Mouse (Mus musculus) CH12.LX (cell line): ENCODE measurements around the gene Tmem223. TPM values are rescaled to one million over a fixed set of nuclear protein-coding genes. Genes with fewer than 3 reads are reported as not detected.

ENCODE experiments used
- DNase-seq: peaks from one replicate; pipeline ENCODE4 v3.0.0-alpha.2; 2013; ENCODE audit errors: extremely low read depth
- H3K27ac ChIP-seq: 2 replicates; pipeline ENCODE4 v1.5.1; 2012; ENCODE audit warnings: low read depth, mild to moderate bottlenecking, control low read depth, moderate library complexity; ENCODE audit not compliant: insufficient read depth
- H3K27me3 ChIP-seq: replicated peaks from 2 replicates; pipeline ENCODE3; 2012; ENCODE audit warnings: inconsistent platforms
- H3K36me3 ChIP-seq, 2 experiments: replicated peaks in 1 of 2; 2 replicates each; pipeline versions ENCODE3 to v1.6.1; 2012; ENCODE audit warnings: inconsistent platforms in 1 of 2, low read length in 1 of 2, mild to moderate bottlenecking in 1 of 2, mixed read lengths in 1 of 2, moderate library complexity in 1 of 2; ENCODE audit not compliant: control insufficient read depth in 1 of 2, insufficient read depth in 1 of 2
- H3K4me1 ChIP-seq, 2 experiments: 2 replicates each; pipeline ENCODE4 v1.6.1; 2012; ENCODE audit warnings: inconsistent platforms in 1 of 2, moderate library complexity in 1 of 2; ENCODE audit not compliant: insufficient read depth in 2 of 2, control insufficient read depth in 1 of 2
- H3K4me2 ChIP-seq: 2 replicates; pipeline ENCODE4 v1.6.1; 2012; ENCODE audit warnings: low read depth, mild to moderate bottlenecking, control low read depth; ENCODE audit not compliant: poor library complexity, insufficient read depth, severe bottlenecking
- H3K4me3 ChIP-seq, 3 experiments: fragments of 150-350 bp in 1 of 3; sonication (generic) in 1 of 3; replicated peaks in 1 of 3; 2 replicates each; pipeline versions ENCODE3 to v1.5.1; 2011 to 2012; ENCODE audit warnings: low read depth in 2 of 3, low read length in 2 of 3, mild to moderate bottlenecking in 2 of 3, moderate library complexity in 2 of 3, control low read depth in 1 of 3, improper control_type of control experiment in 1 of 3, inconsistent platforms in 1 of 3, mixed read lengths in 1 of 3; ENCODE audit not compliant: poor library complexity in 1 of 3
- H3K79me2 ChIP-seq: replicated peaks from 2 replicates; pipeline ENCODE4 v1.6.1; 2012; ENCODE audit warnings: mild to moderate bottlenecking, moderate library complexity; ENCODE audit not compliant: control insufficient read depth, poor library complexity, insufficient read depth, severe bottlenecking; ENCODE audit errors: extremely low read depth
- H3K9ac ChIP-seq: 2 replicates; pipeline ENCODE4 v1.6.1; 2012; ENCODE audit warnings: low read depth, mild to moderate bottlenecking, control low read depth, moderate library complexity; ENCODE audit not compliant: insufficient read depth
- H3K9me3 ChIP-seq: replicated peaks from 2 replicates; pipeline ENCODE3; 2012; ENCODE audit warnings: low read length, inconsistent platforms, mixed read lengths
- CHD2 ChIP-seq: IDR thresholded peaks from 2 replicates; pipeline ENCODE4 v1.6.1; 2011; ENCODE audit warnings: low read length, improper control_type of control experiment
- ELF1 ChIP-seq: IDR thresholded peaks from 2 replicates; pipeline ENCODE4 v1.6.1; 2014; ENCODE audit warnings: low read depth, mild to moderate bottlenecking, inconsistent platforms, low read length, improper control_type of control experiment
- ETS1 ChIP-seq: conservative IDR thresholded peaks from 2 replicates; pipeline ENCODE4 v1.6.1; 2012; ENCODE audit warnings: low read depth, mild to moderate bottlenecking, inconsistent platforms, low read length, improper control_type of control experiment, moderate library complexity
- GABPA ChIP-seq: IDR thresholded peaks from 2 replicates; pipeline ENCODE4 v1.6.1; 2012; ENCODE audit warnings: low read depth, low read length, improper control_type of control experiment, inconsistent platforms; ENCODE audit not compliant: insufficient replicate concordance
- HCFC1 ChIP-seq: IDR thresholded peaks from 2 replicates; pipeline ENCODE4 v1.6.1; 2012; ENCODE audit warnings: low read depth, mild to moderate bottlenecking, inconsistent platforms, low read length, improper control_type of control experiment
- IRF4 ChIP-seq: IDR thresholded peaks from 2 replicates; pipeline ENCODE4 v1.6.1; 2014; ENCODE audit warnings: low read depth, mild to moderate bottlenecking, inconsistent platforms, low read length, improper control_type of control experiment
- JUN ChIP-seq: IDR thresholded peaks from 2 replicates; pipeline ENCODE4 v1.6.1; 2011; ENCODE audit warnings: low read depth, mild to moderate bottlenecking, low read length, improper control_type of control experiment, moderate library complexity; ENCODE audit not compliant: insufficient read depth
- JUND ChIP-seq: conservative IDR thresholded peaks from 2 replicates; pipeline ENCODE4 v1.6.1; 2011; ENCODE audit warnings: low read depth, low read length, improper control_type of control experiment
- KAT2A ChIP-seq: IDR thresholded peaks from 2 replicates; pipeline ENCODE4 v1.6.1; 2012; ENCODE audit warnings: low read length, improper control_type of control experiment, inconsistent platforms; ENCODE audit not compliant: insufficient replicate concordance
- MAFK ChIP-seq: IDR thresholded peaks from 2 replicates; pipeline ENCODE4 v1.6.1; 2011; ENCODE audit warnings: low read length, improper control_type of control experiment; ENCODE audit not compliant: insufficient replicate concordance
- MAX ChIP-seq: IDR thresholded peaks from 2 replicates; pipeline ENCODE4 v1.6.1; 2011; ENCODE audit warnings: low read length, improper control_type of control experiment
- MAZ ChIP-seq: IDR thresholded peaks from 2 replicates; pipeline ENCODE4 v1.6.1; 2012; ENCODE audit warnings: low read depth, mild to moderate bottlenecking, inconsistent platforms, low read length, improper control_type of control experiment, moderate library complexity
- MXI1 ChIP-seq: IDR thresholded peaks from 2 replicates; pipeline ENCODE4 v1.6.1; 2011; ENCODE audit warnings: mild to moderate bottlenecking, low read depth, low read length, improper control_type of control experiment
- MYC ChIP-seq: IDR thresholded peaks from 2 replicates; pipeline ENCODE4 v1.6.1; 2011; ENCODE audit warnings: low read depth, mild to moderate bottlenecking, improper control_type of control experiment, low read length
- NELFE ChIP-seq: IDR thresholded peaks from 2 replicates; pipeline ENCODE4 v1.6.1; 2011; ENCODE audit warnings: low read depth, low read length, improper control_type of control experiment
- PAX5 ChIP-seq: IDR thresholded peaks from 2 replicates; pipeline ENCODE4 v1.6.1; 2012; ENCODE audit warnings: low read length, inconsistent platforms, mixed read lengths
- POLR2AphosphoS2 ChIP-seq: IDR thresholded peaks from 2 replicates; pipeline ENCODE4 v1.6.1; 2011; ENCODE audit warnings: low read depth, low read length, improper control_type of control experiment
- RCOR1 ChIP-seq: conservative IDR thresholded peaks from 2 replicates; pipeline ENCODE4 v1.6.1; 2012; ENCODE audit warnings: low read depth, mild to moderate bottlenecking, inconsistent platforms, low read length, improper control_type of control experiment
- ZC3H11A ChIP-seq: IDR thresholded peaks from 2 replicates; pipeline ENCODE4 v1.6.1; 2012; ENCODE audit warnings: low read depth, mild to moderate bottlenecking, inconsistent platforms, low read length, improper control_type of control experiment
- ZKSCAN1 ChIP-seq: IDR thresholded peaks from 2 replicates; pipeline ENCODE4 v1.6.1; 2012; ENCODE audit warnings: low read depth, inconsistent platforms, low read length, improper control_type of control experiment, borderline replicate concordance
- dilution Hi-C: fragments of 300-500 bp; cut with MboI; formaldehyde crosslinking; loops from 2 replicates; pipeline ENCODE4 v1.14.3; 2020; ENCODE audit warnings: low sequenced_read_pairs; ENCODE audit not compliant: extremely low pct_unique_long_range_greater_than_20kb, extremely low pct_ligation_motif_present
- in situ Hi-C: fragments of 300-500 bp; cut with MboI; formaldehyde crosslinking; loops from 3 replicates; pipeline ENCODE4 v1.14.3; 2019; ENCODE audit warnings: low sequenced_read_pairs, low pct_ligation_motif_present, low pct_unique_long_range_greater_than_20kb, mixed read lengths
- polyA plus RNA-seq: library from polyadenylated mRNA; unstranded; fragments of >175 nt; gene quantifications from 2 replicates; pipeline ENCODE4 v1.2.1, GENCODE M21; 2012; ENCODE audit warnings: low read depth; ENCODE audit not compliant: insufficient read length
- total RNA-seq, 2 experiments: library from RNA; depleted of rRNA; stranded (reverse); fragments of 300-350 nt in 1 of 2; fragments of >200 nt in 1 of 2; gene quantifications; 2 replicates each; pipeline ENCODE4 v1.2.3; 2012 to 2014

Tmem223 gene
- total and polyA plus RNA-seq, 3 experiments: 45.7 to 106 (median 56.5) TPM

GRCm38 (mm10) chr19:8721378-8721777 lies 49.4 kb upstream of the Tmem223 start:
- dilution Hi-C loops (no loop called here), in situ Hi-C loops (no loop called here)
- peaks cover 22 to 26% of the 10 kb centered on the region in 2 experiments for H3K36me3 ChIP-seq
- no peaks in the 10 kb centered on the region for H3K9me3 ChIP-seq
- peaks cover 40% of the 10 kb centered on the region for H3K79me2 ChIP-seq
- H3K4me1 ChIP-seq: peaks cover 0 to 42% of the 10 kb centered on the region in 2 experiments; a peak in 2 of 4 replicates
- TF ChIP-seq ETS1 (no peak), IRF4 (no peak), NELFE (no peak), POLR2AphosphoS2 (no peak), MXI1 (0 out of 2 replicates have a peak, but pooled peaks have one; percentile 10), PAX5 (no peak), HCFC1 (no peak), MYC (no peak), ELF1 (no peak), KAT2A (no peak), RCOR1 (no peak), MAZ (no peak), ZC3H11A (no peak), MAFK (peak; percentile 91), MAX (no peak), JUN (no peak), JUND (no peak), CHD2 (no peak)
- DNase-seq: no peak
- H3K4me2 ChIP-seq: peak overlapping the region; percentile 25; the same call in 1 of the 2 replicates
- peak overlapping the region; percentile 69; the same call in 1 of the 2 replicates for H3K9ac ChIP-seq
- no peak overlapping the region for H3K27ac ChIP-seq
- H3K27me3 ChIP-seq: no peaks in the 10 kb centered on the region
- no peak overlapping the region for H3K4me3 ChIP-seq

- no peak for DNase-seq
- dilution Hi-C loops: no loop called here
- Histone ChIP-seq H3K9ac (peak overlapping the region; percentile 69), H3K4me1 (peaks cover 2 to 44% of the 10 kb centered on the region in 2 experiments; a peak in 3 of 4 replicates), H3K27ac (no peak overlapping the region), H3K9me3 (no peaks in the 10 kb centered on the region), H3K36me3 (peaks cover 26 to 33% of the 10 kb centered on the region in 2 experiments), H3K4me3 (peak overlapping the region; percentile 79 to 87 (median 81)), H3K4me2 (peak overlapping the region; percentile 98), H3K27me3 (no peaks in the 10 kb centered on the region)
- in situ Hi-C loops: no loop called here
- TF ChIP-seq ZKSCAN1 (no peak), PAX5 (no peak), IRF4 (no peak), MAFK (no peak), ZC3H11A (no peak), MYC (no peak), GABPA (no peak)
- TF ChIP-seq, all 38 proteins: peak for 0
- peaks cover 40% of the 10 kb centered on the region for H3K79me2 ChIP-seq
These were observed 48.8 kb upstream of the Tmem223 start for GRCm38 (mm10) chr19:8722021-8722420.
